Mouse (Mus musculus) kidney, embryonic 14.5 days (tissue): ENCODE results near the gene Lcp2. TPM values are rescaled to one million over a fixed set of nuclear protein-coding genes. Genes with fewer than 3 reads are reported as not detected.

Experiments used
- ATAC-seq: fragments of 200-750 bp; cut with Nextera tagmentation; 2 replicates; pipeline ENCODE4 v1.8.0; 2017; ENCODE audit warnings: moderate number of reproducible peaks, mild to moderate bottlenecking, moderate TSS enrichment, moderate library complexity; ENCODE audit not compliant: low FRiP score, low TSS enrichment
- H3K27ac ChIP-seq: fragments of 300-500 bp; sonication (generic); 2 replicates; pipeline ENCODE4 v1.5.1; 2014; ENCODE audit warnings: low read depth, mild to moderate bottlenecking, low read length, moderate library complexity, mixed read lengths
- H3K27me3 ChIP-seq: fragments of 300-500 bp; sonication (generic); 2 replicates; pipeline ENCODE4 v1.6.1; 2014; ENCODE audit warnings: mild to moderate bottlenecking, low read length; ENCODE audit not compliant: control insufficient read depth, insufficient read depth
- H3K36me3 ChIP-seq: fragments of 300-500 bp; sonication (generic); 2 replicates; pipeline ENCODE4 v1.6.1; 2014; ENCODE audit warnings: low read length, mixed read lengths; ENCODE audit not compliant: control insufficient read depth, insufficient read depth
- H3K4me1 ChIP-seq: fragments of 300-500 bp; sonication (generic); 2 replicates; pipeline ENCODE4 v1.6.1; 2014; ENCODE audit warnings: low read length, mixed read lengths; ENCODE audit not compliant: control insufficient read depth, insufficient read depth
- H3K4me2 ChIP-seq: fragments of 300-500 bp; sonication (generic); replicated peaks from 2 replicates; pipeline ENCODE4 v1.6.1; 2014; ENCODE audit warnings: low read depth, mild to moderate bottlenecking, low read length
- H3K4me3 ChIP-seq: fragments of 300-500 bp; sonication (generic); 2 replicates; pipeline ENCODE4 v1.5.1; 2014; ENCODE audit warnings: mild to moderate bottlenecking, low read length
- H3K9ac ChIP-seq: fragments of 300-500 bp; sonication (generic); 2 replicates; pipeline ENCODE4 v1.6.1; 2014; ENCODE audit warnings: low read depth, mild to moderate bottlenecking, low read length, moderate library complexity
- H3K9me3 ChIP-seq: fragments of 300-500 bp; sonication (generic); 2 replicates; pipeline ENCODE4 v1.6.1; 2016; ENCODE audit warnings: low read length; ENCODE audit not compliant: control insufficient read depth
- WGBS: fragments of 180-500 bp; shearing (Covaris S2); extraction: QIAGEN DNeasy Blood & Tissue Kit; methylation state at CpG from one replicate; pipeline ENCODE4 v1.1.7; 2014; 5-methylcytosine and 5-hydroxymethylcytosine counted together
- polyA plus RNA-seq: library from polyadenylated mRNA; unstranded; fragments of >200 nt; fragmentation: Nextera tagmentation; extraction: Ambion mirVana; gene quantifications from 2 replicates; pipeline ENCODE4 v1.2.1, GENCODE M21; 2014

The Lcp2 gene
- polyA plus RNA-seq, 1 experiment from 2014 or later, result 1.9 TPM

GRCm38 (mm10) chr11:34009316-34010087, 37.2 kb upstream of the Lcp2 start:
- H3K9me3 ChIP-seq, result no peaks in the 10 kb centered on the region
- H3K27me3 ChIP-seq, result no peaks in the 10 kb centered on the region
- no peak overlapping the region for H3K9ac ChIP-seq
- no peak overlapping the region for H3K27ac ChIP-seq
- WGBS, result 76% methylated on average over 12 of the region's 12 CpGs
- H3K36me3 ChIP-seq, result no peaks in the 10 kb centered on the region
- no peak overlapping the region for H3K4me3 ChIP-seq
- no peak overlapping the region for H3K4me2 ChIP-seq
- no peaks in the 10 kb centered on the region for H3K4me1 ChIP-seq
- ATAC-seq, result no peak

GRCm38 (mm10) chr11:34010133-34010858, 36.4 kb upstream of the Lcp2 start:
- Histone ChIP-seq H3K9ac (no peak overlapping the region), H3K36me3 (no peaks in the 10 kb centered on the region), H3K9me3 (no peaks in the 10 kb centered on the region), H3K27me3 (no peaks in the 10 kb centered on the region), H3K27ac (no peak overlapping the region), H3K4me2 (no peak overlapping the region), H3K4me1 (no peaks in the 10 kb centered on the region), H3K4me3 (no peak overlapping the region)
- no peak for ATAC-seq
- 74% methylated on average over 7 of the region's 7 CpGs for WGBS

- Histone ChIP-seq H3K27me3 (no peaks in the 10 kb centered on the region), H3K27ac (no peak overlapping the region), H3K36me3 (no peaks in the 10 kb centered on the region), H3K9ac (no peak overlapping the region), H3K4me1 (no peaks in the 10 kb centered on the region), H3K9me3 (no peaks in the 10 kb centered on the region), H3K4me3 (no peak overlapping the region), H3K4me2 (no peak overlapping the region)
- WGBS, result 68% methylated on average over 4 of the region's 4 CpGs
- no peak for ATAC-seq
Measured at GRCm38 (mm10) chr11:34010859-34011172, 35.9 kb upstream of the Lcp2 start.

- Histone ChIP-seq H3K4me1 (no peaks in the 10 kb centered on the region), H3K9me3 (no peaks in the 10 kb centered on the region), H3K27me3 (no peaks in the 10 kb centered on the region), H3K9ac (no peak overlapping the region), H3K36me3 (no peaks in the 10 kb centered on the region), H3K27ac (no peak overlapping the region), H3K4me2 (no peak overlapping the region), H3K4me3 (no peak overlapping the region)
- WGBS, result 88% methylated on average over 6 of the region's 6 CpGs
- ATAC-seq, result no peak
Measured at GRCm38 (mm10) chr11:34012007-34012652, 34.6 kb upstream of the Lcp2 start.

- no peak for ATAC-seq
- Histone ChIP-seq H3K4me3 (no peak overlapping the region), H3K36me3 (no peaks in the 10 kb centered on the region), H3K4me2 (no peak overlapping the region), H3K9me3 (no peaks in the 10 kb centered on the region), H3K4me1 (no peaks in the 10 kb centered on the region), H3K27me3 (no peaks in the 10 kb centered on the region), H3K9ac (no peak overlapping the region), H3K27ac (no peak overlapping the region)
- WGBS, result 73% methylated on average over 1 of the region's 1 CpGs
Measured at GRCm38 (mm10) chr11:34025091-34025490, 21.6 kb upstream of the Lcp2 start.

GRCm38 (mm10) chr11:34029658-34030057, 17.1 kb upstream of the Lcp2 start:
- Histone ChIP-seq H3K4me1 (no peaks in the 10 kb centered on the region), H3K4me2 (no peak overlapping the region), H3K9me3 (no peaks in the 10 kb centered on the region), H3K9ac (no peak overlapping the region), H3K27me3 (no peaks in the 10 kb centered on the region), H3K4me3 (no peak overlapping the region), H3K36me3 (no peaks in the 10 kb centered on the region), H3K27ac (no peak overlapping the region)
- WGBS, result 62% methylated on average over 5 of the region's 5 CpGs
- no peak for ATAC-seq

- Histone ChIP-seq H3K4me3 (no peak overlapping the region), H3K9me3 (no peaks in the 10 kb centered on the region), H3K4me1 (no peaks in the 10 kb centered on the region), H3K36me3 (no peaks in the 10 kb centered on the region), H3K27ac (no peak overlapping the region), H3K9ac (no peak overlapping the region), H3K4me2 (no peak overlapping the region), H3K27me3 (no peaks in the 10 kb centered on the region)
- WGBS, result 68% methylated on average over 8 of the region's 8 CpGs
- ATAC-seq, result no peak
Measured at GRCm38 (mm10) chr11:34031015-34031805, 15.5 kb upstream of the Lcp2 start.

GRCm38 (mm10) chr11:34034008-34034505, 12.7 kb upstream of the Lcp2 start:
- H3K27me3 ChIP-seq, result no peaks in the 10 kb centered on the region
- no peak overlapping the region for H3K9ac ChIP-seq
- H3K36me3 ChIP-seq, result no peaks in the 10 kb centered on the region
- 89% methylated on average over 5 of the region's 5 CpGs for WGBS
- H3K4me1 ChIP-seq, result no peaks in the 10 kb centered on the region
- H3K4me2 ChIP-seq, result no peak overlapping the region
- no peaks in the 10 kb centered on the region for H3K9me3 ChIP-seq
- no peak overlapping the region for H3K27ac ChIP-seq
- no peak for ATAC-seq
- H3K4me3 ChIP-seq, result no peak overlapping the region
